Mouse (Mus musculus): ENCODE data around the gene Olfr1045. TPM values are rescaled to one million over a fixed set of nuclear protein-coding genes. Genes with fewer than 3 reads are reported as not detected.
"Not testable (repeated sequence)": the region's sequence is repeated elsewhere in the genome, so short reads cannot be mapped to it uniquely, and the experiment has no call there.

The Olfr1045 gene
- polyA plus RNA-seq, 1 experiment from 2014 or later: not detected

- 72% methylated on average over 3 of the region's 3 CpGs for WGBS
- DNase-seq (ENCODE audit: low spot score): no peak
- Histone ChIP-seq H3K9me3 (ENCODE audit: control insufficient read depth, low read length) (no peaks in the 10 kb centered on the region), H3K9ac (ENCODE audit: low read length) (no peak overlapping the region), H3K36me3 (ENCODE audit: control insufficient read depth, insufficient read depth, low read length) (no peaks in the 10 kb centered on the region), H3K4me3 (ENCODE audit: low read depth, low read length) (no peak overlapping the region), H3K4me2 (replicated peaks; ENCODE audit: low read depth) (no peak overlapping the region), H3K27me3 (ENCODE audit: control insufficient read depth, insufficient read depth, low read length) (no peaks in the 10 kb centered on the region), H3K4me1 (replicated peaks; ENCODE audit: control insufficient read depth, insufficient read depth) (no peaks in the 10 kb centered on the region), H3K27ac (replicated peaks) (no peak overlapping the region)
- ATAC-seq (ENCODE audit: low FRiP score, low TSS enrichment): no peak
- no peak for TF ChIP-seq CTCF (IDR thresholded peaks at IDR 0.05; ENCODE audit: low read depth)
- TF ChIP-seq EP300 (optimal IDR thresholded peaks at IDR 0.05): no peak
Observed at GRCm38 (mm10) chr2:86179950-86180349, 22.9 kb downstream of the Olfr1045 start.

GRCm38 (mm10) chr2:86177720-86178119 lies 25.1 kb downstream of the Olfr1045 start, which contains the start of gene Olfr1044:
Gene Olfr1044, minus strand, starts transcription at chr2:86177820.
- Histone ChIP-seq H3K4me1 (replicated peaks; ENCODE audit: control insufficient read depth, insufficient read depth) (no peaks in the 10 kb centered on the region), H3K9ac (ENCODE audit: low read length) (no peak within 1 kb of the TSS), H3K36me3 (ENCODE audit: control insufficient read depth, insufficient read depth, low read length) (no peaks in the 10 kb centered on the region), H3K4me2 (replicated peaks; ENCODE audit: low read depth) (no peak within 1 kb of the TSS), H3K27ac (replicated peaks) (no peak within 1 kb of the TSS), H3K9me3 (ENCODE audit: control insufficient read depth, low read length) (no peaks in the 10 kb centered on the region), H3K27me3 (ENCODE audit: control insufficient read depth, insufficient read depth, low read length) (no peaks in the 10 kb centered on the region), H3K4me3 (ENCODE audit: low read depth, low read length) (no peak within 1 kb of the TSS)
- ATAC-seq (ENCODE audit: low FRiP score, low TSS enrichment) (no peak), DNase-seq (ENCODE audit: low spot score) (no peak)
- no peak for TF ChIP-seq EP300 (optimal IDR thresholded peaks at IDR 0.05)

GRCm38 (mm10) chr2:86175422-86175821 lies 27.4 kb downstream of the Olfr1045 start:
- not testable (repeated sequence) for H3K9me3 ChIP-seq (ENCODE audit: control insufficient read depth, low read length); H3K9ac ChIP-seq (ENCODE audit: low read length); DNase-seq (ENCODE audit: low spot score); ATAC-seq (ENCODE audit: low FRiP score, low TSS enrichment); H3K27me3 ChIP-seq (ENCODE audit: control insufficient read depth, insufficient read depth, low read length); H3K4me2 ChIP-seq (replicated peaks; ENCODE audit: low read depth); H3K27ac ChIP-seq (replicated peaks); H3K4me1 ChIP-seq (replicated peaks; ENCODE audit: control insufficient read depth, insufficient read depth); H3K36me3 ChIP-seq (ENCODE audit: control insufficient read depth, insufficient read depth, low read length); H3K4me3 ChIP-seq (ENCODE audit: low read depth, low read length)
- WGBS: 68% methylated on average over 7 of the region's 7 CpGs

- Histone ChIP-seq H3K27me3 (ENCODE audit: control insufficient read depth, insufficient read depth, low read length) (no peaks in the 10 kb centered on the region), H3K4me1 (replicated peaks; ENCODE audit: control insufficient read depth, insufficient read depth) (no peaks in the 10 kb centered on the region), H3K4me3 (ENCODE audit: low read depth, low read length) (no peak within 1 kb of the TSS), H3K27ac (replicated peaks) (no peak within 1 kb of the TSS), H3K4me2 (replicated peaks; ENCODE audit: low read depth) (no peak within 1 kb of the TSS), H3K36me3 (ENCODE audit: control insufficient read depth, insufficient read depth, low read length) (no peaks in the 10 kb centered on the region), H3K9ac (ENCODE audit: low read length) (no peak within 1 kb of the TSS), H3K9me3 (ENCODE audit: control insufficient read depth, low read length) (no peaks in the 10 kb centered on the region)
- DNase-seq (ENCODE audit: low spot score) (no peak), ATAC-seq (ENCODE audit: low FRiP score, low TSS enrichment) (no peak)
- WGBS: 82% methylated on average over 2 of the region's 2 CpGs
- TF ChIP-seq EP300 (optimal IDR thresholded peaks at IDR 0.05) (no peak), CTCF (IDR thresholded peaks at IDR 0.05; ENCODE audit: low read depth) (no peak)
Observed at GRCm38 (mm10) chr2:86167422-86167821, 35.4 kb downstream of the Olfr1045 start, which contains the start of gene Olfr1043. Gene Olfr1043, minus strand, starts transcription at chr2:86167522.

GRCm38 (mm10) chr2:86161738-86162137 lies 41.1 kb downstream of the Olfr1045 start, which contains the start of gene Olfr1042:
Gene Olfr1042, minus strand, starts transcription at chr2:86161838.
- Histone ChIP-seq H3K4me2 (replicated peaks; ENCODE audit: low read depth) (no peak within 1 kb of the TSS), H3K4me1 (replicated peaks; ENCODE audit: control insufficient read depth, insufficient read depth) (no peaks in the 10 kb centered on the region), H3K4me3 (ENCODE audit: low read depth, low read length) (no peak within 1 kb of the TSS), H3K9ac (ENCODE audit: low read length) (no peak within 1 kb of the TSS), H3K36me3 (ENCODE audit: control insufficient read depth, insufficient read depth, low read length) (no peaks in the 10 kb centered on the region), H3K27ac (replicated peaks) (no peak within 1 kb of the TSS), H3K9me3 (ENCODE audit: control insufficient read depth, low read length) (no peaks in the 10 kb centered on the region), H3K27me3 (ENCODE audit: control insufficient read depth, insufficient read depth, low read length) (no peaks in the 10 kb centered on the region)
- 87% methylated on average over 2 of the region's 2 CpGs for WGBS
- DNase-seq (ENCODE audit: low spot score) (no peak), ATAC-seq (ENCODE audit: low FRiP score, low TSS enrichment) (no peak)
- TF ChIP-seq EP300 (optimal IDR thresholded peaks at IDR 0.05) (no peak), CTCF (IDR thresholded peaks at IDR 0.05; ENCODE audit: low read depth) (no peak)

GRCm38 (mm10) chr2:86146632-86147031 lies 56.2 kb downstream of the Olfr1045 start, which contains the start of gene Olfr1040:
Gene Olfr1040, minus strand, starts transcription at chr2:86146732.
- Histone ChIP-seq H3K27me3 (ENCODE audit: control insufficient read depth, insufficient read depth, low read length) (no peaks in the 10 kb centered on the region), H3K9ac (ENCODE audit: low read length) (no peak within 1 kb of the TSS), H3K4me3 (ENCODE audit: low read depth, low read length) (no peak within 1 kb of the TSS), H3K9me3 (ENCODE audit: control insufficient read depth, low read length) (no peaks in the 10 kb centered on the region), H3K36me3 (ENCODE audit: control insufficient read depth, insufficient read depth, low read length) (no peaks in the 10 kb centered on the region), H3K4me1 (replicated peaks; ENCODE audit: control insufficient read depth, insufficient read depth) (no peaks in the 10 kb centered on the region), H3K4me2 (replicated peaks; ENCODE audit: low read depth) (no peak within 1 kb of the TSS), H3K27ac (replicated peaks) (no peak within 1 kb of the TSS)
- no peak for ATAC-seq (ENCODE audit: low FRiP score, low TSS enrichment)
- no peak for DNase-seq (ENCODE audit: low spot score)
- 76% methylated on average over 1 of the region's 1 CpGs for WGBS
- TF ChIP-seq EP300 (optimal IDR thresholded peaks at IDR 0.05) (no peak), CTCF (IDR thresholded peaks at IDR 0.05; ENCODE audit: low read depth) (no peak)

Other genes with a start within 250 kb of the Olfr1045 start
- gene Olfr1029, start 229.1 kb downstream of the Olfr1045 start, polyA plus RNA-seq (2015; fragmentation: Nextera tagmentation; extraction: Ambion mirVana): not detected in 2 replicates
- not detected in 2 replicates for gene Olfr1030, start 223.7 kb downstream of the Olfr1045 start, polyA plus RNA-seq (2015; fragmentation: Nextera tagmentation; extraction: Ambion mirVana)
- gene Olfr1031, start 212.7 kb downstream of the Olfr1045 start, polyA plus RNA-seq (2015; fragmentation: Nextera tagmentation; extraction: Ambion mirVana): not detected in 2 replicates
- not detected in 2 replicates for gene Olfr1032, start 197.5 kb downstream of the Olfr1045 start, polyA plus RNA-seq (2015; fragmentation: Nextera tagmentation; extraction: Ambion mirVana)
- 1.9 and 2.5 TPM in 2 replicates for gene Olfr1033, start 182.4 kb downstream of the Olfr1045 start, polyA plus RNA-seq (2015; fragmentation: Nextera tagmentation; extraction: Ambion mirVana)
- 0.01 and 0.02 TPM in 2 replicates for gene Olfr1034, start 157.1 kb downstream of the Olfr1045 start, polyA plus RNA-seq (2015; fragmentation: Nextera tagmentation; extraction: Ambion mirVana)
- not detected in 2 replicates for gene Olfr1036, start 129.0 kb downstream of the Olfr1045 start, polyA plus RNA-seq (2015; fragmentation: Nextera tagmentation; extraction: Ambion mirVana)
- not detected in 2 replicates for gene Olfr1037, start 115.6 kb downstream of the Olfr1045 start, polyA plus RNA-seq (2015; fragmentation: Nextera tagmentation; extraction: Ambion mirVana)
- not detected in 2 replicates for gene Olfr1039, start 67.1 kb downstream of the Olfr1045 start, polyA plus RNA-seq (2015; fragmentation: Nextera tagmentation; extraction: Ambion mirVana)
- gene Olfr1040, start 56.3 kb downstream of the Olfr1045 start, polyA plus RNA-seq (2015; fragmentation: Nextera tagmentation; extraction: Ambion mirVana): not detected in 2 replicates
- 0.01 TPM in 1 of 2 replicates, not detected in the other for gene Olfr1042, start 41.2 kb downstream of the Olfr1045 start, polyA plus RNA-seq (2015; fragmentation: Nextera tagmentation; extraction: Ambion mirVana)
- not detected in 2 replicates for gene Olfr1043, start 35.5 kb downstream of the Olfr1045 start, polyA plus RNA-seq (2015; fragmentation: Nextera tagmentation; extraction: Ambion mirVana)
- not detected in 2 replicates for gene Olfr1044, start 25.2 kb downstream of the Olfr1045 start, polyA plus RNA-seq (2015; fragmentation: Nextera tagmentation; extraction: Ambion mirVana)
- 0.05 TPM in 1 of 2 replicates, not detected in the other for gene Olfr52, start 17.3 kb downstream of the Olfr1045 start, polyA plus RNA-seq (2015; fragmentation: Nextera tagmentation; extraction: Ambion mirVana)
- gene Olfr1046, start 16.3 kb upstream of the Olfr1045 start, polyA plus RNA-seq (2015; fragmentation: Nextera tagmentation; extraction: Ambion mirVana): not detected in 2 replicates
- not detected in 2 replicates for gene Olfr1047, start 28.4 kb upstream of the Olfr1045 start, polyA plus RNA-seq (2015; fragmentation: Nextera tagmentation; extraction: Ambion mirVana)
- not detected in 2 replicates for gene Olfr1048, start 37.3 kb upstream of the Olfr1045 start, polyA plus RNA-seq (2015; fragmentation: Nextera tagmentation; extraction: Ambion mirVana)
- not detected in 2 replicates for gene Olfr1049, start 55.3 kb upstream of the Olfr1045 start, polyA plus RNA-seq (2015; fragmentation: Nextera tagmentation; extraction: Ambion mirVana)
- not detected in 2 replicates for gene Olfr1051, start 76.1 kb upstream of the Olfr1045 start, polyA plus RNA-seq (2015; fragmentation: Nextera tagmentation; extraction: Ambion mirVana)
- not detected in 2 replicates for gene Olfr1052, start 89.4 kb upstream of the Olfr1045 start, polyA plus RNA-seq (2015; fragmentation: Nextera tagmentation; extraction: Ambion mirVana)
- not detected in 2 replicates for gene Olfr1053, start 112.3 kb upstream of the Olfr1045 start, polyA plus RNA-seq (2015; fragmentation: Nextera tagmentation; extraction: Ambion mirVana)
- not detected in 2 replicates for gene Olfr1054, start 132.4 kb upstream of the Olfr1045 start, polyA plus RNA-seq (2015; fragmentation: Nextera tagmentation; extraction: Ambion mirVana)
- not detected in 2 replicates for gene Olfr1055, start 147.3 kb upstream of the Olfr1045 start, polyA plus RNA-seq (2015; fragmentation: Nextera tagmentation; extraction: Ambion mirVana)
- gene Olfr1056, start 159.5 kb upstream of the Olfr1045 start, polyA plus RNA-seq (2015; fragmentation: Nextera tagmentation; extraction: Ambion mirVana): not detected in 2 replicates
- not detected in 2 replicates for gene Olfr1057, start 175.4 kb upstream of the Olfr1045 start, polyA plus RNA-seq (2015; fragmentation: Nextera tagmentation; extraction: Ambion mirVana)
- gene Olfr1058, start 185.6 kb upstream of the Olfr1045 start, polyA plus RNA-seq (2015; fragmentation: Nextera tagmentation; extraction: Ambion mirVana): not detected in 2 replicates
- gene Olfr1061, start 211.0 kb upstream of the Olfr1045 start, polyA plus RNA-seq (2015; fragmentation: Nextera tagmentation; extraction: Ambion mirVana): not detected in 2 replicates
- not detected in 2 replicates for gene Olfr1062, start 223.7 kb upstream of the Olfr1045 start, polyA plus RNA-seq (2015; fragmentation: Nextera tagmentation; extraction: Ambion mirVana)
- not detected in 2 replicates for gene Olfr1065, start 247.6 kb upstream of the Olfr1045 start, polyA plus RNA-seq (2015; fragmentation: Nextera tagmentation; extraction: Ambion mirVana)